Mouse (Mus musculus) midbrain, embryonic 12.5 days (tissue): ENCODE data around the gene Hlf. TPM values are rescaled to one million over a fixed set of nuclear protein-coding genes. Genes with fewer than 3 reads are reported as not detected.

Source experiments
- ATAC-seq: fragments of 200-750 bp; cut with Nextera tagmentation; 2 replicates; pipeline ENCODE4 v1.8.0; 2017; ENCODE audit warnings: low read depth, moderate TSS enrichment, moderate library complexity; ENCODE audit not compliant: low FRiP score
- H3K27ac ChIP-seq: fragments of 300-500 bp; sonication (generic); replicated peaks from 2 replicates; pipeline ENCODE4 v1.5.1; 2016; ENCODE audit warnings: mild to moderate bottlenecking
- H3K27me3 ChIP-seq: fragments of 300-500 bp; sonication (generic); 2 replicates; pipeline ENCODE4 v1.6.1; 2016; ENCODE audit warnings: mild to moderate bottlenecking
- H3K36me3 ChIP-seq: fragments of 300-500 bp; sonication (generic); 2 replicates; pipeline ENCODE4 v1.6.1; 2016
- H3K4me1 ChIP-seq: fragments of 300-500 bp; sonication (generic); 2 replicates; pipeline ENCODE4 v1.6.1; 2016
- H3K4me2 ChIP-seq: fragments of 300-500 bp; sonication (generic); replicated peaks from 2 replicates; pipeline ENCODE4 v1.6.1; 2016; ENCODE audit warnings: mild to moderate bottlenecking, moderate library complexity
- H3K4me3 ChIP-seq: fragments of 300-500 bp; sonication (generic); 2 replicates; pipeline ENCODE4 v1.5.1; 2016; ENCODE audit warnings: mild to moderate bottlenecking
- H3K9ac ChIP-seq: fragments of 300-500 bp; sonication (generic); replicated peaks from 2 replicates; pipeline ENCODE4 v1.6.1; 2016; ENCODE audit warnings: mild to moderate bottlenecking, moderate library complexity
- H3K9me3 ChIP-seq: fragments of 300-500 bp; sonication (generic); 2 replicates; pipeline ENCODE4 v1.6.1; 2016; ENCODE audit warnings: mild to moderate bottlenecking
- WGBS: fragments of 180-500 bp; shearing (Covaris S2); methylation state at CpG from one replicate; pipeline ENCODE4 v1.1.7; 2016; 5-methylcytosine and 5-hydroxymethylcytosine counted together
- polyA plus RNA-seq: library from polyadenylated mRNA; unstranded; fragments of >200 nt; fragmentation: Nextera tagmentation; extraction: Ambion mirVana; gene quantifications from 2 replicates; pipeline ENCODE4 v1.2.1, GENCODE M21; 2016

The Hlf gene
- polyA plus RNA-seq, result 4.2 and 5.3 TPM in 2 replicates

DNA sequence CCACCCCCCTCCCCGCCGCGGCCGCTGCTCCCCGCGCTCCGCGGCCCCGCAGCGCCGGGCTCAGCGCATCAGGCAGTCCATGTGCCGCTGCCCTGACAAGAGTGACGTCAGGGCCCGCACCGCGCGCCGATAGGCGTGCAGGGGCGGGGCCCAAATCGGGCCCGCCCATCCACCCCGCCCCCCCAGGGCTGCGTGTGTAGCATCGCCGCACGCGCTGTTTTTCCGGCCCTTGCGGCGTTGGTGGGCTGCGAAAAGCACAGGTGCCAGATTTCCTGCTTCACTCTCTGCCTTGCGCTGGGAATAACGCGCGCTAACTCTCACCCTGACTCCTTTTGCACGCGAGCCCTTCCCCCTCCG, at the start of gene Hlf:
Gene Hlf (minus strand): TSS at position 79 of the 357 bp plus-strand sequence.
- H3K27me3 ChIP-seq, result peaks cover 64% of the 10 kb centered on the region
- WGBS, result 0% methylated on average over 38 of the region's 40 CpGs
- ATAC-seq, result peak; percentile 97
- peak within 1 kb of the TSS; percentile 90 for H3K4me2 ChIP-seq
- H3K27ac ChIP-seq, result no peak within 1 kb of the TSS
- H3K4me1 ChIP-seq, result peaks cover 23% of the 10 kb centered on the region
- peak within 1 kb of the TSS; percentile 50 for H3K4me3 ChIP-seq
- H3K9ac ChIP-seq, result peak within 1 kb of the TSS; percentile 41
- no peaks in the 10 kb centered on the region for H3K9me3 ChIP-seq
- H3K36me3 ChIP-seq, result no peaks in the 10 kb centered on the region

DNA sequence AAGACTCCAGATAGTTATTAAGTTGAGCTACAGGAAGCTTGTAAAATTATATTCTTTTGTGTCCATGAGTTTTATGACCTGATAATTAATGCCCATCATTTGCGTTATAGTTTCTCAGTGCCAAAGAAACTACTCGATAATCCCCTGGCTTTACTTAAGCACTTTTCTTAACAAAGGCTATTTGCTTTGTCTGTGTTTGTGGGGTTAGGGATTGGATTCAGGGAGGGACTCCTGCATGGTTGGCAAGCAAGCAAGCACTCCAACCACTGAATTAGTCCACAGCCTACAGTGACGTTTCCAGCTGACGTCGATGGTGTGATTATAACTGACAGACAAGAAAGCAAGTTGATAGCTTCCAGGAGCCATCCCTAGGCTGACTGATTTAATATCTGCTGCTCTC, 48.1 kb upstream of the Hlf start:
- Histone ChIP-seq H3K36me3 (no peaks in the 10 kb centered on the region), H3K4me3 (no peak overlapping the region), H3K4me2 (no peak overlapping the region), H3K27ac (no peak overlapping the region), H3K27me3 (peaks cover 6% of the 10 kb centered on the region; the same call in 1 of the 2 replicates), H3K9me3 (no peaks in the 10 kb centered on the region), H3K9ac (no peak overlapping the region), H3K4me1 (no peaks in the 10 kb centered on the region)
- 67% methylated on average over 5 of the region's 5 CpGs for WGBS
- ATAC-seq, result no peak

DNA sequence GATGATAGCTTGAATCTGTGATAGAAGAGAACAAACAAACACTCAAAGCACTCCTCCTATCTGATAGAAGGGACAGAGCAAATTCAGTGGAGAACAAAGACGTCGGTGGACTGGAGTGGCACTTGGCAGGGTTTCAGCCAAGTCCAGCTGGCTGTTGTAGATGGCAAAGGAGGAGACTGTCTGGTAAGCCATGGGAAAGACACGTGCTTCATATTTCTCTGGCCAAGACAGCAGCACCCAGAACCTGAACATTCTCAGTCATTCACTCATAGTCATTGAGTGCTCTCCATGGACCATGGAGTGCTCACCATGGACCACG, 34.5 kb upstream of the Hlf start:
- no peak overlapping the region for H3K9ac ChIP-seq
- H3K4me1 ChIP-seq, result 0 out of 2 replicates have a peak, but pooled peaks cover 4% of the 10 kb centered on the region
- no peak overlapping the region for H3K4me2 ChIP-seq
- no peak for ATAC-seq
- 95% methylated on average over 4 of the region's 4 CpGs for WGBS
- H3K27me3 ChIP-seq, result peaks cover 13% of the 10 kb centered on the region
- no peaks in the 10 kb centered on the region for H3K36me3 ChIP-seq
- no peak overlapping the region for H3K4me3 ChIP-seq
- H3K9me3 ChIP-seq, result no peaks in the 10 kb centered on the region
- H3K27ac ChIP-seq, result no peak overlapping the region

GRCm38 (mm10) chr11:90424334-90425206, 33.9 kb upstream of the Hlf start:
- H3K27ac ChIP-seq, result no peak overlapping the region
- no peak overlapping the region for H3K4me2 ChIP-seq
- H3K4me1 ChIP-seq, result 0 out of 2 replicates have a peak, but pooled peaks cover 4% of the 10 kb centered on the region
- 77% methylated on average over 11 of the region's 11 CpGs for WGBS
- H3K27me3 ChIP-seq, result peaks cover 19% of the 10 kb centered on the region
- ATAC-seq, result no peak
- H3K36me3 ChIP-seq, result no peaks in the 10 kb centered on the region
- H3K9me3 ChIP-seq, result no peaks in the 10 kb centered on the region
- no peak overlapping the region for H3K4me3 ChIP-seq
- no peak overlapping the region for H3K9ac ChIP-seq

GRCm38 (mm10) chr11:90423896-90424295, 33.2 kb upstream of the Hlf start:
- no peak overlapping the region for H3K27ac ChIP-seq
- no peak overlapping the region for H3K4me3 ChIP-seq
- H3K9me3 ChIP-seq, result no peaks in the 10 kb centered on the region
- no peaks in the 10 kb centered on the region for H3K36me3 ChIP-seq
- peaks cover 26% of the 10 kb centered on the region for H3K27me3 ChIP-seq
- no peak overlapping the region for H3K9ac ChIP-seq
- whole genome bisulfite sequencing, result 69% methylated on average over 3 of the region's 3 CpGs
- H3K4me1 ChIP-seq, result 0 out of 2 replicates have a peak, but pooled peaks cover 4% of the 10 kb centered on the region
- ATAC-seq, result no peak
- no peak overlapping the region for H3K4me2 ChIP-seq

DNA sequence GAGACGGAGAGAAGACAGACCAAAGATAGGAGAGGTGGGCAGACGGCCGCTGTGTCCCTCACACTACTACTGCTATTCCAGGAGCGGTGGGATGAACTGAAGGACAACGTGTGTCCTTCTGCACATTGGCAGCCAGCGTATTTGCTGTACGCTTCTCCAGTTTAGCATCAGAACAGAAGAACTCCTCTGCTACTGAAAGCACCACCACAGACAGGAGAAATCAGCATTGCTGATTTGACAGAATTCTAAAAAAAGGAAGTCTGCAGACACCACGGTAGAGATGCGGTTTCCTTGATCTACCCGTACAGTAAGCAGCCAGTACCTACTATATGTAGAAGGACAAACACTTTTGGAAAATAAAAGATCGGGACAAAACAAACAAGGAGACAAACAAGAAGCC, 29.0 kb upstream of the Hlf start:
- no peaks in the 10 kb centered on the region for H3K9me3 ChIP-seq
- ATAC-seq, result no peak
- H3K4me2 ChIP-seq, result no peak overlapping the region
- H3K36me3 ChIP-seq, result no peaks in the 10 kb centered on the region
- H3K27me3 ChIP-seq, result peaks cover 46% of the 10 kb centered on the region
- no peak overlapping the region for H3K4me3 ChIP-seq
- peaks cover 15% of the 10 kb centered on the region; the same call in 1 of the 2 replicates for H3K4me1 ChIP-seq
- WGBS, result 94% methylated on average over 11 of the region's 11 CpGs
- H3K9ac ChIP-seq, result no peak overlapping the region
- no peak overlapping the region for H3K27ac ChIP-seq

DNA sequence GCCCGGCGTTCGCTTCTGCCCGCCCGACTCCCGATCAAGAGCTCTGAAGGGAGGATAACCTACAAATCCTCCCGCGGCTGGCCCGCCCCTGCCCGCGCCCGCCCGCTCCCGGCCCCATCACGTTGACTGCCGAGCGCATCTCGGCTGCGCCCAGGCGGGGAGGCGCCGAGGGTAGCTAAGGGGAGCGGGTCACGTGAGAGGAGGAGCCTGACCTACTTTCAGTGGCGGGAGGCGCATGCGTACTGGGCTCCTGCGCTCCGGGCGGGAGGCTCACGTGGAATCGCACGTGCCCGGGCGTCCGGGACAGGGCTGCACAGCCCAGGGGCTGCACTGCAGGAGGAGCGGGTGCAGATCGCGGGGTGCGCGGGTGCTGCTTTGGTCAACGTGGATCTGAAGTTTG, 27.2 kb upstream of the Hlf start:
- WGBS, result under 1% methylated on average over 42 of the region's 42 CpGs
- no peak overlapping the region; the same call in 1 of the 2 replicates for H3K9ac ChIP-seq
- ATAC-seq, result peak; percentile 99

GRCm38 (mm10) chr11:90417011-90417410, 26.3 kb upstream of the Hlf start:
- WGBS, result 76% methylated on average over 5 of the region's 5 CpGs
- H3K4me2 ChIP-seq, result no peak overlapping the region
- ATAC-seq, result no peak

More for the DNA sequence above, 27.2 kb upstream of the Hlf start:
- Histone ChIP-seq H3K4me2 (peak overlapping the region; percentile 59), H3K9me3 (no peaks in the 10 kb centered on the region), H3K4me1 (peaks cover 12% of the 10 kb centered on the region; the same call in 1 of the 2 replicates), H3K27me3 (peaks cover 38% of the 10 kb centered on the region), H3K27ac (no peak overlapping the region), H3K36me3 (no peaks in the 10 kb centered on the region), H3K4me3 (peak overlapping the region; percentile 34)

DNA sequence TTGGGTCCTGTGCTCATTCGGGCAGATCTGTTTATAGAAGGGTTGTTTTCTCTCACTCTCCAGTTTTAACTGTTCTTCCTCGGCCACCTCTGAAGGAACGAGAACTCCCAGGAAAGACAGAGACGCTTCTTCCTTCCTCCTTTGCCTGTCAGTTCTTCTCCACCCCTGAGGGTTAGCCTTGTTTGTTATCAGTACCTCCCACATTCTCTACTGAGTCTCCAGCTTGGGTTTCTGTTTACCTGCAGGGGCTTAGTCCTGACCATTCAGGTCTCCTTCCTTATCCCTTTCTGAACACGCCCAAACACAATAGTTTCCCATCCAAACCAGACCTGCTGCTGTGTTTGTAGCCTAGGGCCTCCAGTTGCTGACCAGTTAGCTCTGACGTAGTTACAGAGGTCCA, 8.2 kb upstream of the Hlf start:
- Histone ChIP-seq H3K4me2 (no peak overlapping the region), H3K27me3 (peaks cover 7% of the 10 kb centered on the region; the same call in 1 of the 2 replicates), H3K36me3 (no peaks in the 10 kb centered on the region), H3K27ac (no peak overlapping the region), H3K4me1 (no peaks in the 10 kb centered on the region), H3K9me3 (no peaks in the 10 kb centered on the region), H3K9ac (no peak overlapping the region), H3K4me3 (no peak overlapping the region)
- 50% methylated on average over 6 of the region's 6 CpGs for WGBS
- no peak for ATAC-seq

More at GRCm38 (mm10) chr11:90417011-90417410, 26.3 kb upstream of the Hlf start:
- no peaks in the 10 kb centered on the region for H3K36me3 ChIP-seq
- no peak overlapping the region for H3K27ac ChIP-seq
- H3K27me3 ChIP-seq, result peaks cover 38% of the 10 kb centered on the region
- H3K9ac ChIP-seq, result no peak overlapping the region
- H3K4me1 ChIP-seq, result peaks cover 12% of the 10 kb centered on the region; the same call in 1 of the 2 replicates
- no peaks in the 10 kb centered on the region for H3K9me3 ChIP-seq
- no peak overlapping the region for H3K4me3 ChIP-seq

DNA sequence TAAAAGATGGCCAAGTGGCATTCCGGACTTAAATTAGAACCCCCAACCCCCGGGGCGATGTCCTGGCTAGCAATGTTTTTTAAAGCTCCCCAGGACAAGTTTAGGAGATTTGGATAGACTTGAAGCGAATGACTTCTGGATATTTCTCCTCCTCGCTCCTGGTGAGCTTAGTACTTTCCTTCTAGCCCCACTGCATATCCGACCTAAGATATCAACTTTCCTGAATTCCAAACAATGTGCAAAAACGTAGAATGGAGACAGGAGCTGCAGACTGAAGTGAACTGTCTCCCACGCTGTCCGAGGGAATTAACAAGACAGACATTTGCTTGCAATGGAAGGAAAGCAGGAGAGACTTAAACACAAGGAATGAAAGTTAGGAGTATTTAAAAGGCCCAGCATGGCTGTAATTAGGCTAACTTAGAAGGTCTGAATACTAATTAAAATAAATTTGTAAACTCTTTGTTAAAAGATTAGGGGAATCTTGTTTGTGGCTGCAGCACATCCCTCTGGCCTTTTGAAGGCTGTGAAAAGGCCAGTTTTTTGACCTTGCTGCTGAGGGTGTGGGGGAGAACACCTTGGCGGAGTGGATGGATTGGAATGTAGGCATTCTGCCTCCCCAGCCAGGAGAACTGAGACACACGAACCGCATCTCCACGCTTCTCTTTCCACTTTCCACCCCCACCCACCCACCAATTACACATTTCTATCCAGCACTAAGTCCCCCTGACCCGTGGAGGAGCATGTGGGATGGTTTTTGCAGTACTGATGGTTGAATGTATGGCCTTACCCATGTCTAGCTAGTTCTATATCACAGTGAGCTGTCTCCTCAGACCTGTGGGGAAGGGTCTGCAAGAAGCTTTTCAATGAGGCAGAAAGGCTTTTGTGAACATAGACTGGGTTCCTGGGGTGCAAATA, 833 bp upstream of the Hlf start:
- Histone ChIP-seq H3K9me3 (no peaks in the 10 kb centered on the region), H3K4me2 (peak overlapping the region; percentile 90), H3K36me3 (no peaks in the 10 kb centered on the region), H3K9ac (no peak overlapping the region), H3K4me3 (peak overlapping the region; percentile 50), H3K27me3 (peaks cover 61% of the 10 kb centered on the region), H3K4me1 (peaks cover 23% of the 10 kb centered on the region), H3K27ac (no peak overlapping the region)
- WGBS, result 9% methylated on average over 14 of the region's 14 CpGs
- no peak for ATAC-seq

GRCm38 (mm10) chr11:90389902-90390816, 536 bp downstream of the Hlf start:
- H3K36me3 ChIP-seq, result no peaks in the 10 kb centered on the region
- WGBS, result 0% methylated on average over 39 of the region's 41 CpGs

More at GRCm38 (mm10) chr11:90389902-90390816, 536 bp downstream of the Hlf start:
- Histone ChIP-seq H3K27me3 (peaks cover 63% of the 10 kb centered on the region), H3K9me3 (no peaks in the 10 kb centered on the region), H3K4me3 (peak overlapping the region; percentile 50), H3K27ac (no peak overlapping the region), H3K4me2 (peak overlapping the region; percentile 90), H3K9ac (peak overlapping the region; percentile 41), H3K4me1 (peaks cover 23% of the 10 kb centered on the region)
- ATAC-seq, result peak; percentile 76
